Mouse (Mus musculus) heart, embryonic 11.5 days (tissue): ENCODE measurements around the gene Plpp3. TPM values are rescaled to one million over a fixed set of nuclear protein-coding genes. Genes with fewer than 3 reads are reported as not detected.

Source experiments
- ATAC-seq: fragments of 200-750 bp; cut with Nextera tagmentation; replicated peaks from 2 replicates; pipeline ENCODE4 v1.8.0; 2017; ENCODE audit warnings: moderate library complexity; ENCODE audit not compliant: insufficient number of reproducible peaks, low FRiP score, low TSS enrichment
- H3K27ac ChIP-seq: fragments of 300-500 bp; sonication (generic); 2 replicates; pipeline ENCODE4 v1.5.1; 2014; ENCODE audit warnings: mild to moderate bottlenecking, low read depth, low read length
- H3K27me3 ChIP-seq: fragments of 300-500 bp; sonication (generic); 2 replicates; pipeline ENCODE4 v1.6.1; 2014; ENCODE audit warnings: mild to moderate bottlenecking, low read length, mixed read lengths; ENCODE audit not compliant: control insufficient read depth, insufficient read depth
- H3K36me3 ChIP-seq: fragments of 300-500 bp; sonication (generic); 2 replicates; pipeline ENCODE4 v1.6.1; 2014; ENCODE audit warnings: mild to moderate bottlenecking, low read length, moderate library complexity, mixed read lengths; ENCODE audit not compliant: control insufficient read depth, insufficient read depth
- H3K4me1 ChIP-seq: fragments of 300-500 bp; sonication (generic); 2 replicates; pipeline ENCODE4 v1.6.1; 2014; ENCODE audit warnings: low read length; ENCODE audit not compliant: control insufficient read depth, insufficient read depth
- H3K4me2 ChIP-seq: fragments of 300-500 bp; sonication (generic); 2 replicates; pipeline ENCODE4 v1.6.1; 2014; ENCODE audit warnings: mild to moderate bottlenecking, moderate library complexity
- H3K4me3 ChIP-seq: fragments of 300-500 bp; sonication (generic); 2 replicates; pipeline ENCODE4 v1.5.1; 2014; ENCODE audit warnings: low read depth, low read length
- H3K9ac ChIP-seq: fragments of 300-500 bp; sonication (generic); 2 replicates; pipeline ENCODE4 v1.6.1; 2014; ENCODE audit warnings: mild to moderate bottlenecking, low read depth, low read length, moderate library complexity
- H3K9me3 ChIP-seq: fragments of 300-500 bp; sonication (generic); replicated peaks from 2 replicates; pipeline ENCODE4 v1.6.1; 2016; ENCODE audit warnings: low read length; ENCODE audit not compliant: control insufficient read depth
- WGBS: fragments of 180-500 bp; shearing (Covaris S2); extraction: QIAGEN DNeasy Blood & Tissue Kit; methylation state at CpG from one replicate; pipeline ENCODE4 v1.1.7; 2014; ENCODE audit not compliant: insufficient replicate concordance; 5-methylcytosine and 5-hydroxymethylcytosine counted together
- polyA plus RNA-seq: library from polyadenylated mRNA; unstranded; fragments of >200 nt; fragmentation: Nextera tagmentation; extraction: Ambion mirVana; gene quantifications from 2 replicates; pipeline ENCODE4 v1.2.1, GENCODE M21; 2014

Gene Plpp3
- polyA plus RNA-seq, 1 experiment from 2014 or later, result 23.8 TPM

- WGBS, result 62% methylated on average over 7 of the region's 7 CpGs
- no peaks in the 10 kb centered on the region for H3K9me3 ChIP-seq
- H3K27me3 ChIP-seq, result no peaks in the 10 kb centered on the region
- no peak overlapping the region for H3K4me2 ChIP-seq
- no peak overlapping the region for H3K27ac ChIP-seq
- H3K9ac ChIP-seq, result no peak overlapping the region
- 0 out of 2 replicates have a peak, but pooled peaks cover 11% of the 10 kb centered on the region for H3K4me1 ChIP-seq
- no peak overlapping the region for H3K4me3 ChIP-seq
- ATAC-seq, result no peak
- no peaks in the 10 kb centered on the region for H3K36me3 ChIP-seq
These were observed 30.7 kb downstream of the Plpp3 start for GRCm38 (mm10) chr4:105187873-105188272.

- Histone ChIP-seq H3K4me2 (no peak overlapping the region), H3K36me3 (no peaks in the 10 kb centered on the region), H3K4me3 (no peak overlapping the region), H3K9ac (no peak overlapping the region), H3K27me3 (no peaks in the 10 kb centered on the region), H3K4me1 (0 out of 2 replicates have a peak, but pooled peaks cover 11% of the 10 kb centered on the region), H3K9me3 (no peaks in the 10 kb centered on the region), H3K27ac (no peak overlapping the region)
- 77% methylated on average over 7 of the region's 7 CpGs for WGBS
- ATAC-seq, result no peak
These were observed 31.7 kb downstream of the Plpp3 start for GRCm38 (mm10) chr4:105188801-105189200.

GRCm38 (mm10) chr4:105190826-105191225 lies 33.7 kb downstream of the Plpp3 start:
- H3K27me3 ChIP-seq, result no peaks in the 10 kb centered on the region
- WGBS, result 75% methylated on average over 4 of the region's 4 CpGs
- no peaks in the 10 kb centered on the region for H3K9me3 ChIP-seq
- 0 out of 2 replicates have a peak, but pooled peaks cover 2% of the 10 kb centered on the region for H3K36me3 ChIP-seq
- 0 out of 2 replicates have a peak, but pooled peaks cover 11% of the 10 kb centered on the region for H3K4me1 ChIP-seq
- no peak overlapping the region for H3K4me3 ChIP-seq
- H3K9ac ChIP-seq, result no peak overlapping the region
- H3K27ac ChIP-seq, result no peak overlapping the region
- ATAC-seq, result no peak
- no peak overlapping the region for H3K4me2 ChIP-seq

- H3K4me1 ChIP-seq, result 0 out of 2 replicates have a peak, but pooled peaks cover 11% of the 10 kb centered on the region
- ATAC-seq, result no peak
- no peak overlapping the region for H3K4me3 ChIP-seq
- H3K36me3 ChIP-seq, result 0 out of 2 replicates have a peak, but pooled peaks cover 2% of the 10 kb centered on the region
- no peak overlapping the region for H3K4me2 ChIP-seq
- no peak overlapping the region for H3K27ac ChIP-seq
- 52% methylated on average over 5 of the region's 5 CpGs for whole genome bisulfite sequencing
- H3K27me3 ChIP-seq, result no peaks in the 10 kb centered on the region
- H3K9me3 ChIP-seq, result no peaks in the 10 kb centered on the region
- no peak overlapping the region for H3K9ac ChIP-seq
These were observed 34.4 kb downstream of the Plpp3 start for GRCm38 (mm10) chr4:105191550-105191949.

- Histone ChIP-seq H3K9me3 (no peaks in the 10 kb centered on the region), H3K27me3 (no peaks in the 10 kb centered on the region), H3K4me1 (0 out of 2 replicates have a peak, but pooled peaks cover 11% of the 10 kb centered on the region), H3K27ac (no peak overlapping the region), H3K4me2 (no peak overlapping the region), H3K4me3 (no peak overlapping the region), H3K9ac (no peak overlapping the region), H3K36me3 (0 out of 2 replicates have a peak, but pooled peaks cover 2% of the 10 kb centered on the region)
- ATAC-seq, result no peak
- WGBS, result 28% methylated on average over 5 of the region's 5 CpGs
These were observed 35.5 kb downstream of the Plpp3 start for GRCm38 (mm10) chr4:105192665-105193064.

GRCm38 (mm10) chr4:105195256-105195655 lies 38.1 kb downstream of the Plpp3 start:
- Histone ChIP-seq H3K27me3 (no peaks in the 10 kb centered on the region), H3K4me2 (no peak overlapping the region), H3K9ac (no peak overlapping the region), H3K4me3 (no peak overlapping the region), H3K4me1 (0 out of 2 replicates have a peak, but pooled peaks cover 10% of the 10 kb centered on the region), H3K9me3 (no peaks in the 10 kb centered on the region), H3K36me3 (0 out of 2 replicates have a peak, but pooled peaks cover 2% of the 10 kb centered on the region), H3K27ac (no peak overlapping the region)
- no peak for ATAC-seq
- WGBS, result 84% methylated on average over 9 of the region's 9 CpGs

GRCm38 (mm10) chr4:105196099-105196498 lies 39.0 kb downstream of the Plpp3 start:
- H3K36me3 ChIP-seq, result 0 out of 2 replicates have a peak, but pooled peaks cover 2% of the 10 kb centered on the region
- H3K4me1 ChIP-seq, result 0 out of 2 replicates have a peak, but pooled peaks cover 7% of the 10 kb centered on the region

GRCm38 (mm10) chr4:105196993-105197765 lies 40.0 kb downstream of the Plpp3 start:
- Histone ChIP-seq H3K9ac (no peak overlapping the region), H3K36me3 (0 out of 2 replicates have a peak, but pooled peaks cover 2% of the 10 kb centered on the region), H3K27ac (no peak overlapping the region), H3K4me3 (no peak overlapping the region), H3K9me3 (no peaks in the 10 kb centered on the region), H3K27me3 (no peaks in the 10 kb centered on the region), H3K4me1 (no peaks in the 10 kb centered on the region), H3K4me2 (no peak overlapping the region)
- ATAC-seq, result no peak
- WGBS, result 80% methylated on average over 9 of the region's 9 CpGs

More at GRCm38 (mm10) chr4:105196099-105196498, 39.0 kb downstream of the Plpp3 start:
- no peaks in the 10 kb centered on the region for H3K9me3 ChIP-seq
- H3K27me3 ChIP-seq, result no peaks in the 10 kb centered on the region
- no peak overlapping the region for H3K9ac ChIP-seq
- H3K27ac ChIP-seq, result no peak overlapping the region
- no peak for ATAC-seq
- no peak overlapping the region for H3K4me3 ChIP-seq
- WGBS, result 85% methylated on average over 9 of the region's 9 CpGs
- no peak overlapping the region for H3K4me2 ChIP-seq
